Mouse (Mus musculus): Measurements from ENCODE around the gene Il34. TPM values are rescaled to one million over a fixed set of nuclear protein-coding genes. Genes with fewer than 3 reads are reported as not detected.
A peak's percentile ranks its signal among the peaks of the same experiment; 100 is the strongest.

Il34 gene
- polyA plus RNA-seq, 1 experiment, result 12.7 TPM

DNA sequence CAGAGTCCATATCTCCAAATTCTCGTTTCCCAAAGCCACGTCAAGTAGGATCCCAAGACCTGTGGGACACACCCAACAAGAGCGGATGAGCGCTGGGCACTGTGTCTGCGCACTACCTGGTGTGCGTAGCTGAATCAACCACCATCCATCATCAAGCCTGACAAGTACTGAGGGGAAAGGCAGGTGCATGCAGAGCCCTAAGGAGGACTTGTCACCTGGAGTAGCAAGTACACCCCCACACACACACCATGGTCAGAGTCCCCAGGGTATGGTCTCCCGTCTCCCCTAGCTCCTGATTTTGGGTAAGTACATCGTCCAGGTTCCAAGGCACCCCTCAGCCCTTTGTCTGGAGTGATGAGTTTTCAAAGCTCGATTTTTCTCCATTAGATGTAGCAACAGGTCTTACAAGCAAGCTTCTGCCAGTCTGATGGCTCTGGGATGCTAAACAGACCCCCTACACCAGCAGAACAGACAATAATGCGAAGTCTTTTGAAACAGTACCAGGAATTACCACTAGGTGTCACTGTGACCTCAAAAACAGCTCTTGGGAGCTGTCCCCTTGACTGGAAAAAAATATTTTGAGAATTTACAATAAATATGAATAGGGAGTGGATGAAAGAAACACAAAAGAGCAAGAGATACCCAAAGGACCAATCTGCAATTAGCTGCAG lies 56.1 kb downstream of the Il34 start:
- DNase-seq (ENCODE audit: low read depth, low spot score), result peak; percentile 22
- WGBS, result 56% methylated on average over 10 of the region's 10 CpGs

DNA sequence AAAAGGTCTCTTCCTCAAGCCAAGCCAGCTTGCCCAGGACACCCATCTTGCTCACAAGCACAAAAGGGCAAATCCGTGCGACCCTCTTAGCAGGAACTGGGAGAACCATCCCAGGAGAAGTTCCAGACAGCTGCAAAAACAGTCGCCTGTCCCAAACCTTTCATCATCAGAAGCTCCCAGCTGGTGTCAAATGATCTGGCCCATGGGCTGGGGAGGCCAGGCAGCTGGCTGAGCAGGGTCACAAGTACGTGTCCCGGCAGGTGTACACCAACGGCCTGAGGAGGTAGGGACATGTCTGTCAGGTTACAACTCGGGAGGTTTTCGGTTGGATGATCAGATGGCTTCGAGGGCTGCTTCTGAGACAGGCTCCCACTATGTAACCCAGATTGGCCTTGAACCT lies 59.1 kb downstream of the Il34 start:
- DNase-seq (ENCODE audit: low read depth, low spot score), result no peak
- WGBS, result 68% methylated on average over 9 of the region's 9 CpGs

DNA sequence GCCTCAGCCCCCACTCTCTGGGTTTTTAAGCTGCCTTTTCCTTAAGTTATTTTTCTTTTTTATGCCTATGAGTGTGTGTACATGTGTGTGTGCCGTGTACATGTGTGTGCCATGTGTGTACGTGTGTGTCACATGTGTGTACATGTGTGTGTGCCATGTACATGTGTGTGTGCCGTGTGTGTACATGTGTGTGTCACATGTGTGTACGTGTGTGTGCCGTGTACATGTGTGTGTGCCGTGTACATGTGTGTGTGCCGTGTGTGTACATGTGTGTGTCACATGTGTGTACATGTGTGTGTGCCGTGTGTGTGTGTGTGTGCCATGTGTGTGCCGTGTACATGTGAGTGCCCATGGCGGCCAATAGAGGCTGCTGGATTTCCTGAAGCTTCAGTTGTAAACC lies 60.6 kb downstream of the Il34 start:
- WGBS, result 95% methylated on average over 10 of the region's 10 CpGs

DNA sequence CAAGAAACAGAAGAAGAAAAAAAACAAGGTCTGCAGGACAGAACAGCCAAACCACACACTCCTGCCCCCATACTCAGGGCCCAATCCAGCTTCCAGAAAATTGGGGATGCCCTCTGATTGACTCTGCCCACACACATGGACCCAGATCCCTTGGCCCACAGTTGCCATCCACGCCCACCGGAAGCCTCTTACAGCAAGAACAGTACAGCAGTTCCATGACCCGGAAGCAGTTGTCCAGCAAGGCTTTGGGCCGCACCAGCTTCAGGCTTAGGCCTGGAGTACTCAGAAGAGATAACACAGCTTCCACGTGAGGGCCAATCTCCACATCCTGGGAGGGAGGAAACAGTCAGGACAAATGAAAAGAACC lies 63.3 kb downstream of the Il34 start:
- 89% methylated on average over 5 of the region's 5 CpGs for WGBS
- DNase-seq (ENCODE audit: low read depth, low spot score), result no peak

More for the DNA sequence above, 60.6 kb downstream of the Il34 start:
- DNase-seq (ENCODE audit: low read depth, low spot score), result no peak

DNA sequence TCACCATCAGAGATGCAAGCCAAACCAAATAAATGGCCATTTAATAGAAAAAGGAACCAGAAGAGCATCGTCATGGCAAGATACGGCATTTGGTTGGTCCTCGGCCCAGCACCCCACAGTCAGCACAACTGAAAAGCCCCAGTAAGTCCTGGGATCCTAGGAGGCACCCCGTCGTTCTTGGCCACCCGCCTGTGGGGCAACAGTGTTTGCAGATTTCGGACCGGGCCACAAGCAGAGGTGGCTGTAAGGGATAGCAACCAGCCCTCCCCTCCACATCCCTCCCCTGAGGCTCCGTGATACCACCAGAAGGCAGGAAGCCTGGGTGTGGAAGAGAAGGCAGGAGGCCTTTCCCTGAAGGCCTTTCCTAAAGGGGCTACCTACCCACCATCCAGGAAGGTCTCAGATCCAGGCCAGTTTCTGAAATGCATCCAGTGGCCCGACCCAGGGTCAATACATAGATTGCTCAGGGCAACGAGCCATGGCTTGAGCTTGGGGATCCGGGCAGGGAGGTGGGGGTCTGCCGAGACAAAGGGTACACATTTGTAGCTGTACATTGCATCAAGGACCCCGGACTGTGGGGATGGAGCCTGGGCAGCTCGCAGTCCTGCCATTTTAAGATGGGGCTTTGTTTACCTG lies 63.8 kb downstream of the Il34 start:
- 74% methylated on average over 15 of the region's 15 CpGs for WGBS
- no peak for DNase-seq (ENCODE audit: low read depth, low spot score)

- WGBS, result 82% methylated on average over 5 of the region's 5 CpGs
- DNase-seq (ENCODE audit: low read depth, low spot score), result no peak
Measured at GRCm38 (mm10) chr8:110740629-110741175, 65.0 kb downstream of the Il34 start.

GRCm38 (mm10) chr8:110738591-110739195 lies 67.0 kb downstream of the Il34 start:
- 91% methylated on average over 35 of the region's 35 CpGs for WGBS
- no peak for DNase-seq (ENCODE audit: low read depth, low spot score)

- WGBS, result 84% methylated on average over 8 of the region's 8 CpGs
- DNase-seq (ENCODE audit: low read depth, low spot score), result no peak
Measured at GRCm38 (mm10) chr8:110733036-110733435, 72.7 kb downstream of the Il34 start.

- no peak for DNase-seq (ENCODE audit: low read depth, low spot score)
Measured at GRCm38 (mm10) chr8:110731346-110731859, 74.3 kb downstream of the Il34 start.

GRCm38 (mm10) chr8:110726893-110727292 lies 78.8 kb downstream of the Il34 start:
- DNase-seq (ENCODE audit: low read depth, low spot score), result no peak
- WGBS, result 37% methylated on average over 18 of the region's 18 CpGs

More at GRCm38 (mm10) chr8:110731346-110731859, 74.3 kb downstream of the Il34 start:
- 84% methylated on average over 8 of the region's 8 CpGs for WGBS

DNA sequence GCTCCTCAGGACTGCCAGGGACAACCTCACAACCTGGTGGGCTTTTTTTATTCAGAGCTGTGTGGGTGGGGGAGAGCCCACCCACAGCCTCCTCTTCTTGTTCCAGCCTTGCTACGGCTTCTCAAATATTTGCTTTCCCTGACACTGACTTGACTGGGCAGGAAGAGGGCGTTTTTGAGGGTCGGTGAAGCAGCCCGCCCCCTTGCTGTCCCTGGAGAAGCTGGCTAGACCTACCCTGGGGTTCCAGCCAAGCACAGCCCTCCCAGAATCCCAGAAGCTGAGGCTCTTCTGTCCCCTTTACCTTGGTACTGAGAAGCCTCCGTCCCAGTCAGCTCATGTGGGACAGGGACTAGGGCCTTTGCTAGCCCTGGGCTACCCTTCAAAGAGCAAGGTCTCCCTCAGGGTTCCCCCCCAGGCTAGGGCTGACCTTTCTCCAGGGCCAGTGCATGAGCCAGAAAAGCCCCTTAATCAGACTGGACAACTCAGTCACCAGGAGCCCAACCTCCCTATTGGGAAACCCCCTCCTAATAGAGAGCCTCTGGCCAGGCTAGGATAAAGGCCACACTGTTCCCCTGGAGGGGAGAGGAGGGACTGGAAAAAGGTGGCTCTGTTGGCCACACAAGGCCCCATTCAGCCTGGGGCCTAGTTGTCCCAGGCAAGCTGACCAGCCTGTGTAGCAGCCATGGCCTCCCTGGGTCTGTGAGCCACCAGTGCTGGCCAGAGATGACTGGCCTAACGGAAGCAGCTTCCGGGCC lies 80.5 kb downstream of the Il34 start:
- WGBS, result 59% methylated on average over 7 of the region's 7 CpGs
- no peak for DNase-seq (ENCODE audit: low read depth, low spot score)

GRCm38 (mm10) chr8:110724493-110724892 lies 81.2 kb downstream of the Il34 start:
- WGBS, result 64% methylated on average over 3 of the region's 3 CpGs

GRCm38 (mm10) chr8:110722414-110723011 lies 83.2 kb downstream of the Il34 start:
- WGBS, result 59% methylated on average over 11 of the region's 11 CpGs
- DNase-seq (ENCODE audit: low read depth, low spot score), result no peak

More at GRCm38 (mm10) chr8:110724493-110724892, 81.2 kb downstream of the Il34 start:
- DNase-seq (ENCODE audit: low read depth, low spot score), result no peak

- 2% methylated on average over 55 of the region's 59 CpGs for WGBS
- no peak for DNase-seq (ENCODE audit: low read depth, low spot score)
Measured at GRCm38 (mm10) chr8:110721606-110722413, 83.9 kb downstream of the Il34 start.

DNA sequence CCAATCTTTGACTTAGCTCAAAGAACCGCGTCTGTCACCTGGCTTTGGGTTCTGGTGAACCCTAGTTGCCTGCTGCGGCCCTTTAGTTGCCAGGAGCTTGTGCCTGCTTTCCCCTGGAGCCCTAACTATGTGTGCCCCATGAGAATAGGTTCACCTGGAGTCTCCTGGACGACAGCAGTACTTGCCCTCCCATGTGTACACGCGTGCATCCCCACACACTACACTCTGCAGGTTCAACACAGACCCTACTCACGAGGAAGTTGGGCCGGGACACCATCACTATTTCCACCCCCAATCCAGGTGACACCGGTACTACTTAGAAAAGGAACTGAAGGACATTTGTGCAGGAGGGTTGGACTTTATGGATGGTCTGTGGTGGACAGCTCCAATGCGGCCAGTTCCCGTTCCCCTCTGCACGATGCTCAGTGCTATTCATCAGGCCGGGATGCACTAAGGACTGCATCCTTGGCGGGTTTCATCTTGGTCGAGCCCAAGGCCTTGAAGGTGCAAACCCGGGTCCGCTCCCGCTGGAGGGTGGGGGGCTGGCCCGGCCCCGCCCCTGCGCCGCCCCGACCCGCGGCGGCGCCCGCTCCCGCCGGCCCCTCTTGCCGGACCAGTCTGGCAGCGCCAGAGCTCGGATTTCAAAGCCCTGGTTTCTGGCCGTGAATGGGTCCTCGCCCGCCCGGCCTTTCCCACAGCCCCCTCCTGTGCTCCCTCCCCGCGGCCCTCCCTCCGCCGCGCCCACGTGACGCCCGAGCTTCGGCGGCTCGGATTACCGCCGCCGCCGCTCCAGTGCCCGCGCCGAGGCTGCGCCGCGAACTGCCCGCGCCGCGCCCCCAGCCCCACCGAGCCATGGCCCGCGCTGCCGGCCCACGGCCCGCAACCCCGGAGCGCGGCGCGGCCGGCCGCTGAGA lies 84.8 kb downstream of the Il34 start, which contains the start of gene Mtss1l:
Mtss1l (plus strand) TSS at position 792 of the 914 bp plus-strand sequence.
- DNase-seq (ENCODE audit: low read depth, low spot score), result no peak
- WGBS, result 8% methylated on average over 75 of the region's 75 CpGs

- 74% methylated on average over 6 of the region's 6 CpGs for WGBS
- no peak for DNase-seq (ENCODE audit: low read depth, low spot score)
Measured at GRCm38 (mm10) chr8:110719898-110720653, 85.6 kb downstream of the Il34 start.
